Mouse (Mus musculus): ENCODE data around the gene Ror2.

Gene Ror2

DNA sequence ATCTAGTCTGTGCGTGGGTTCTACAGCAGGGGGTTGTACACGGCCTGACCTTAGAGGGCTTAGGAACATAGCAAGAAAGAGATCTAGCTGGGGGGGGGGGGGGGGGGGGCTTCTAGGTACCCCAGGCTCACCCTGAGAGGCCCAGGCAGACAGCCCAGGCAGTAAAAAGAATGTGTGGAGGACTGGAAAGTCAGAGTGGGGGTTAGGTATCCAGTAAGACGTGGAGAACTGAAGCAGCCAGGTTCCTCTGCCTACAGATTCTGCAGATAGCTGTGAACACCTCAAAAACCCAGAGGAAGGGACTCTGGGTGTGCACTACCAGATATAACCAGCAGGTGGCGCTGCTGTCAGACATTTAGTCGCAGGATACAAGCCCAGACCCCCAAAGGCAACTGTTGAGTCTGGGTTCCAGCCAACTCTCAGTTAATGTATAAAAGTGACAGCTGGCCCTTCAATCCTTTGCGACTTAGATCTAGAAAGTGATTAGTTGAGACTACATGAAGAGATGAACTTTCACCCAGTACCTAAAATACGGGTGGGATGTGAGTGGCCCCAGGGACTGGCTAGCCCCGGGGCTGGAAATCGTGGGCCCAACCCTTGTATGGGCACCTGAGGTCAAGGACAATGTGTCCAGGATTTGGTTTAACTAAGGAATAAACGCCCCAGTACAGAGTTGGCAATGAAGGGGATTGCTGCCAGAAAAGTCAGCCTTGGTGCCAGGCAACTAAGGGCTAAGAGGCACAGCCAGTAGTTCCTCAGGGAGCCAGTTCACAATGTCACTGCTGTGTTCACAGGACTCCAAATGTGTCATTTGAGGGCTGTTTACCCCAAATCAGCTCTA, 166.1 kb downstream of the Ror2 start:
- DNase-seq = peak; percentile 42 to 43

DNA sequence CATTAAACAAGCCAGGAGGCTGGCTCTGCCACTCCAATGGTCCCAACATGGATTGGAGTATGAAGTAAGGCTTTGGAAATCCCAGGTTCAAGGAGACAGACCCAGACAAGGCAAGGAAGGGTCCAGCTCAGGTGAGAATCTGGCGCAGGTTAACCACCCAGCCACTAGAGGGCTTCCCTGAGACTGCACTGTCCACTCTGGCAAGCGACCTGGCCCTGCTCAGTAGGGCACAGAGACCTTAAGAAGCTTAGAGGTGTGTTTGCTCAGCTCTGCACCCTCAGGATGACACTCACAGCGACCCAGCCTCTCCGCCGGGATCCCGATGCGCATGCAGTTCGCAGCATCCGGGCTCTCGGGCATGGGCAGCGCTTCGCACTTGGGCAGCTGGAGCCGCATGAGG, 167.5 kb downstream of the Ror2 start:
- no peak for DNase-seq

DNA sequence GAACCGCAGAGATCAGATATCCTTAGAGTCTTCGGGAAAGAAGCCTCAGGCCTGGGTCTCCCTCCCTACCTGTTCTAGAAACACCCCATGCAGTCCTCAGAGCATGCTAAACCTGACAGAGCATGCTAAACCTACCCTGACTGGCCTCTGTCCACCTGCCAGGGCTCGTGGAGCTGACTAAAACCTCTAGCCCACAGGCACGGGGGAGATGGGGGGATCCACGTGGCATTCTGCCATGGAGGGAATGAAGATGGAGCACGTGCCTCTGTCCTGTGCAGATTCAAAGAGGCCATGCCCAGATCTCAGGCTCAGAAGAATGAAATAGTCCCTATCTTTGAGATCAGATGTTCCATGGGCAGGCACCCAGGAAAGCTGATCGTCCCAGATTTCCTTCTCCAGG, 168.0 kb downstream of the Ror2 start:
- no peak for DNase-seq

DNA sequence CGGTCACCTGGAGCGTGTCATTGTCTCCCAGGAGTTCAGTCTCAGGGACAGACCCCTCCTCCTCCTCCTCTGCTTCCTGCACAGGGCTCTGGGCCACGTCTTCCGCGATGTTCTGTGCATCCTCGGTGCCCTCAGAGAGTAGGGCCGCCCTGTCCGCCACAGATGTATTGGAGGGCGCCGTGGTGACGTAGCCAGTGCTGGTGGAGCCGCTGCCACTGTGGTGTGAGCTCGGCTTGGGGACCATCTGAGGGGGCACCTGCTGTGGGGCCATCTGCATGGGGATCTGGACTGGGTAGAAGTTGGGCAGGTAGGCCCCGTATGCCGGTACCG, 175.7 kb downstream of the Ror2 start:
- no peak for DNase-seq

DNA sequence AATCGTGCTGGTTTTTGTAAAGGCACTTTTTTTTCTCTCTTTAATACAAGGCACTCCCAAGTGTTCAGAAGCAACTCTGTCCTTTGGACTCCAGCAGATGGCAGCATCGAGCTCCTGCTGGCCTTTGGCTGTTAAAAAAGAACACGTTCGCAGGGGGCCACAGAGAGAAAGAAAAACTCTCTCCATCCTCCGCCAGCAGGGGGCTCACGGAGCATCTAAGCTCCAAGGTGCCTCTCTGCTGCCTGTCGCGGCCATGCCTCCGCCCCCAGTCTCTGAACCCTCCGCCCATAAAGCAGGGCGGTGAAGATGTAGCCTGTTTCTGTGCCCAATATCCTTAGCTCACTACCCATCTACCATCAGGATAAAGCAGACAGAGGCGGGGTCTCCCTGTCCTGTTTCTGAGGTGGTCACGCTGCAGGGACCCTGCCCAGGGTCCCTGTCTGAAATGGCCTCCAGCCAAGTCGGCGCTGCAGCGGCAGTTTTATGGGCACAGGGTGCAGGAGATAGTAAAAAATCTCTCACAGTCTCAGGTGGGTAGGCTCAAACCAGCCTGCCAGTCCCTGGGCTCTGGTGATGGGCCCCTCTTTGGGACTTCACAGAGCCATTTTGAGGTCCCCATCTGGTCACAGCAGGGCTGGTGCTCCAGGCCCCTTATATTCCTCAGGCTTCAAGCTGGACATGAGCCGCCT, 176.2 kb downstream of the Ror2 start:
- peak; percentile 74 to 81 for DNase-seq

DNA sequence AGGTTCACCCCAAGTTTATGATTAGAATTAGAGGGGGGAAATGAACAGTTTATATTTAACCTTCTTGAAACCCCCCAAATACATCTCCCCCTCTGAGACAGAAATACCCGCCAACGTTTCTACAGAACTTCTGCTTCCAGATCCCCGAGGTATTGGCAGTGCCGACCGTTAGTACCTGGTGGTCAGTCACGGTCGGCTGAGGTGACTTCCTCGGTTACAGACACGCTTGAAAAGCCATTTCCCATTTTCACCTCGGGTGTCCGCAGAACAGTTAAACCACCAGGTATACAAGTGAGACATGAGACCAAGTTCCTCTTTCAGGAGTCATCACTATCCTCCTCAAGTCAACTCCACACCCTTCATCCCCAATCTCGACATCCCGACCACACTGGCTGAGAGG, 179.2 kb downstream of the Ror2 start:
- no peak for DNase-seq

DNA sequence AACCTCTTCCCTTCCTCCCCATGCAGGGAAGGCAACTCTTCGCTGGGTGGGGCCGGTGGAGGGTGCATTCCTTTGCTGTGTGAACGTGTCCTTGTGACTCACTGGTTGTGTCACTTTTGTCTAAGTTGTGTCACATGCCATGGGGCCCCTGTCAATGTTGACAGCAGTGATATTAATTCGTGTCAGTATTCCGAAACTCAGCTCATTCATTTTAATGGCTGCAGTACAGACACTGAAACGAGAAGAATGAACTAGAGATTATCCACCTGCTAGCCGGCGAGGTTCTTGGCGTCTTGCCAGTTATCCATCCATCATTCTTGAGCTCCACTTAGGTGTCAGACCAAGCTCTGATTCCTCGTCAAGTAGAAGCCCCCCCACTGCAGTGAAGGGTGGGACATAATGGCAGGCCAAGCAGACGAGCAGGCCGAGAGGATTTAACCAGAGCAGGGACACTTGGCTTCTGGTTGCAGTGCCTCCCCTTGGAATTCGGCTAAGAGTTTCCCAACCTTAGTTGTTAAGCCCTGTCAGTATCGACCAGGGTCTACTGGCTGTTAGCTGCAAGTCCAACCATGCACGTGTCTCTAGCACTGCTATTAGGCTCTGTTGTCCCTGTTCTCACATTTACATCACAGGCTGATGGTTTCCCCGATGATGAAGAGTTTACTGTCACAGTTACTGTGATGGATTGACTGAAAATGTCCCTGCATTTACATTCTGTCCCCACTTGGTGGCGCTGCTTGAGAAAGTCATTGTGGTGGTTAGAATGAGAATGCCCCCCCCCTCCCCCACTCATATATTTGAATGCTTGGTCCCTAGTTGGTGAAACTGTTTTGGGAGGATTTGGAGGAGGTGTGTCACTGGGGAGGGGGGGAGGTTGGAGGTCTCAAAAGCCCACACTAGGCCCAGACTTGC, 185.9 kb downstream of the Ror2 start:
- no peak for DNase-seq

DNA sequence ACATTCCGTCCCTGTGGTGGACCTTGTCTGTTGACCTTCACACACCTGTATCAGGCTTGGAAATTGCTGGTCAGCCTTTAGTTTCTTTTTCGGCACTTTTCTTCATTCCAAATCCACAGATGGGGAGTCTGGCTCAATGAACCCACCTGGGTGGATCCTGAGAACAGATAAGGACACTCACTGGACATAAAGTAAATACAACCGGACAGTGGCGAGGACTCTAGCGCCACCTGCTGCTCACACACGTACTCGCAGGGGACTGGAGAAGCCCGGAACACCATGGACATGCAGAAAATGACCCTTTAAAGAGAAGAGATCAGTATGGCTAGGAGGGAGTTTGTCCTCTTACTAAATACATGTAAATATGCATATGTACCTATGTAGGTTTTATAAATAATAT, 189.3 kb downstream of the Ror2 start:
- DNase-seq = no peak

DNA sequence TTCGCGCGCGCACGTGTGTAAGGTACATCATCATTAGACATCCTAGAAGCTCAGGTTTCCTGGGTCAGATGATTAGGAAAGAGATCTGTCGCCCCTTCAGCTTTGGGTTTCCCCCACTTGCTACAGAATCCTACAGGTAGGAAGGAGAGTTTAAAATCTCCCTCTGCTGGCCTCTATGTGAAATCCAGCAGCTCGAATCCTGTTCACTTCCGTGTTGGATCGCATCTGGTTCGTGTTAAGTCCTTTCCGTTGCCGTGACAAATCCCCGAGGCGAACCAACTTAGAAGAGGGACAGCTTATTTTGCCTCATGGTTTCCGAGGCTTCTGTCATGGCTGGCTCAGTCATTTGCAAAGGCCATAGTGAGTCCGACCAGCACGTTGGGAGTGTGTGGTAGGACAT, 190.7 kb downstream of the Ror2 start:
- DNase-seq = no peak

DNA sequence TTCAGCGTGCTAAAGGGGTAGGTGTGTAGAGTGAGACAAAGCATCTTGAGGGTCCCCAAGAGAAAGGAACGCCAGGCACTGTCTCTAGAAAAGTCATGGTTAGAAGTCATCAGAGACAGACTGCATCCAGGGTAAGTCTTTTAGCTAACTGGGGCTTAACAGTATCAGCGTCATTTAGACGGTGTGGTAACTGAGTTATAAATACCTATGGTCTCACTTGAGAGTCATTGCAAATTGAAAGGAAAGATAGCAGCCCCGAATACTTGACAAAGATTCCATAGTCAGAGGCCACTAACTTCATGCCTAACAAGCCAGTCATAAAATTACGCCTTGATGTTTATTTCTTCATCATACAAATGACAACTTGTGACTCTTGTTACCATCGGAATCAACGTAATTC, 191.3 kb downstream of the Ror2 start:
- no peak for DNase-seq

DNA sequence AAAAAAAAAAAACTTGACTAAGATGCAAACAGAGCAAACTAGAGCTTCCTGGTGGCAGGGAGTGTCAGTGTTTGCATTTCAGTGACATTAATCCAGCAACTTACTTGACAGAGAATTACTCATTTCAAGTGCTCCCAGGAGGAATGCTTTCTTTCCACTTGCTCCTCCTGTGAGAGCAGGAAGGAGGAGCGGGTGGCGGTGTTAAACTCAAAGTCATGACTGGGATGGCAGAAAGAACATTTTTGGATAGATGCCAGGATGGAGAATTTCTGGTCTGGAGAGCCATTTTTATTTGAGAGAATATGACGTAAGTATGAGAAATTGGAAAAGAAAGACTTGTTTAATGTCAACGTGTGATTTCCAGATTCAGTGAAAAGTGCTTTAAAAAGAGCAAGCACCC, 192.5 kb downstream of the Ror2 start:
- no peak for DNase-seq

DNA sequence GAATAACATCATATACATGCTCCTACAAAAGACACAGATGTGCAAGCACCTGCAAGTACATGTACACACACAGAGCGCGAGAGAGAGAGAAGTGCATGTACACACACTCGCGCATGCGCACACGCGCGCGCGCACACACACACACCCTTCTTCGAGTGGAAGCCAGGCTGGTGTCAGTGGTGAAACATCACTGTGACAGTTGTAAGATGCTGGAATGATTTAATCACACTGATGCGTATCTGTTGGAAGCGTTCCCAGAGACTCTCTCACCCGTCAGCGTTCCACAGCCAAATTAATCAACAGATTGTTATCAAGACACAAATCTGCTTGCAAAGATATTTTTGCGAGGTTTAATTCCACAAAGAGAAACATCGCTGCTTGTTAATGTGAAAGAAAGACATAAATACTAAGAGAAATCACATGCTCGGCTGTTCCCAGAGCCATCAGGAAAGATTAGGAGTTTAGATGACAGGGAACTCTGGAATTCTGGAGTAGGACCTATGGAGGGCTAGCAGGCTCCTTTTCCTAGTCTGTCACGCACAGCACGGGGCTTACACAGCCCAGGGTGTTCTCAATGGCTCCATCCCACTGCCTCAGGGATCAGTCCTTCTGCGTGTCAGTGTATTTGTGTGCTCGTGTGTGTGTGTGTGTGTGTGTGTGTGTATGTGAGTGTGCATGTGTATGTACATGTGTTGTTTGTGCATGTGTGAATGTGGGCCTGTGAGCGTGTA, 199.2 kb downstream of the Ror2 start:
- no peak for DNase-seq

DNA sequence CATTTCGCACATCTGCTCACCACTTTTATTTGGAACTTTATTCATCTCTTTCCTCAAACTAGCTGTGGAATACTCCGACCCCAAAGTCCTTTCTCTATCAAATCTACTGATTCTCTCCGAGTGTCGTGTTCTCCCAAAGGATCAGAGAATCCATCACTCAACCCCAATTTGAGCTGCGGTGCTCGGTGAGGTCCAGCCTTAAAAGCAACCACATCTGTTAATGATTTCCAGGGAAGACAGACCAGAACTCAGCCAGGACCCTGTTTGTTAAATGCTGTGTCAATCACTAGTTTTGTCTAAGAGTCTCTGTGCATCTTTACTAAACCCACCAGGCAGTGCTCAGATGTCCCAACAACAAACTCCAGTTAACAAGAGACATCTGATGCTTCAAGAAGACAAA, 204.1 kb downstream of the Ror2 start:
- no peak for DNase-seq

DNA sequence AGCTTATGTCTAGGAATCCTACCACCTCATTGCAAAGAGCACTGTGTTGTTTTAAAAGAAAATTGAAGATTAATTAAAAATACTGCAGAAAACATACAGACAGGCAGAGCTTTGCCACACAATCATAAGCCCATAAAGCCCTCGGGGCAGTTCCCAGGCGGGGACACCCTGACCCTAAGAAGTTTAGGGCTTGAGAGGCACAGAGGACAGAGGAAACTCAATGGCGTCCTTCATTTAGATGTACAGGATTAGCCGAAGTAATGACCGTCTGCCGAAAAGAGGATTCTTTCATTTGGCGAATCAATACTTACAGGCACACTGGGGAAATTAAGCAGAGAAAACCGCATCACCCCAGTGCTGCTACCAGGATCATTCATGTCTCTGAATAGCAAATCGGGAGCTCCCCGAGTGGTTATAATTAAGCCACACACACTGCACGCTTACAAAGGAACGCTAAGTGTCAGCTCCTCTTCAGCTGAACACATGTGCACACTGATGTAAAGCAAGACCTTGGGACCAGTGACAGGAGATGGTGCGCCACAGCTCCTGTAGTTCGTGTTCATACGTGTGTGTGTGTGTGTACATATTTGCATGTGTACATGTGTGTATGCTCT, 208.1 kb downstream of the Ror2 start:
- DNase-seq = no peak

DNA sequence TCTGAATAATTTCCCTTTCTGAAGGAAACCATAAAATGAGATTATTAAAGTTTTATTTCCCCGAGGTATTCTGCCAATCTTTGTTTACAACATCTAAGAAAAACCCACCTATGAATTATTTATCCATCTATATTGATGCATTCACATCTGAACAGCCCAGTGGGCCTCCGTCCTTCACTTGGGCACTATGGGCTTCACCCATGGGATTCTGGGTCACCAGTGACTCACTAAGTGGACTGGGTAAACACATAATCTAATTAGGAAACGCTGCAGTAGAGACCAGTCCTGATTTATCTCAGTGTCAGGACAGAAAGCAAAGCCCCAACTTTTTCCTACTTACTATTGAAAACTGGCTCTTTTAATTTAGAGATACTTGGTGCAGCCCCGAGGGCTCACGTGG, 210.9 kb downstream of the Ror2 start:
- DNase-seq = no peak

DNA sequence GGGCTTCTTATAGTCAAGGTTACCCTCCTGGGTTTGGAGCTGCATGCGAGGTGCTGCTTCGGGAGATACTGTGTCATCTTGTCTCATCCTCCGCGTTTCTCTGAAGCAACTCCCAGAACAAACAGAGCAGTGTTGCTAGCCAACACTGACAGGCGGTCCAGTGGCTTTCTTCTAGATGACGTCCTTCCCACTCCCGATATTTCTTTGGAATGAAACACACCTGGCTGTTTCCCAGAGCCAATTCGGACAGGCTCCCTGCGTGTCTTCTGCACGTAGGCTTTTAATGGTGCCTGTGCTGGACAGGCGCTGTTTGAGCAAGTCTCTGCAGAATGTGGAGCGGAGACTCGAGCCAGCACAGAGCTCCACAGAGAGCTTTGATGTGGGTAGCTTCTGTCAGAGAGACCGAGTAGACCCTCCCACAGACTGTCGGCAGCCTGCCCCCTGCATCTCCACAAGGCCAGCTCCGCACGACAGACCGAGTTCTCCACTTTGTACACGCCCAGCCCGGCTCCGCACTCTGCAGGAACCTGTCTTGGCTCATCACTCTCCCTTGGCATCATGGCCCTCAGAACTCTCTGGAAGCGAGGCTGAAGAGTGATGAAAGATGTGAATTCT, 216.7 kb downstream of the Ror2 start:
- peak in 1 of 2 experiments; percentile 7 for DNase-seq

DNA sequence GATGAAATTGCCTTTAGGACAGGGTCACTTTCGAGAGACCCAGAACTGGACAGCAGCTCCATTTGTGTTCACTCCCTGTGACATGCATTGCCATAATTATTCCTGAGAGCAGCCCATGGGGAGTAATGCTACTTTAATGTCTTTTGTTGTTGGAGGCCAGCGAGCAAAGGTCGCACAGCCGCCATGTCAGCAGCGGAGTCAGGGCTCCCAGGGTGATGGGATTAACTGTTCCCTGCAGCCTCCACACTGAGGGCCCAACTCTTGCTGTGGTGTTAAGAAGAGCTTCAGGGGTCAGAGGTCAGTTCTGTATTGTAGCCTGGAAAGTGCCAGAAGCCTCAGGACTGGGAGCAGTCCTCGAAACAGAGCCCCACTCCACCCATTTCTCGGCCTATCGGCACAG, 217.5 kb downstream of the Ror2 start:
- no peak for DNase-seq

DNA sequence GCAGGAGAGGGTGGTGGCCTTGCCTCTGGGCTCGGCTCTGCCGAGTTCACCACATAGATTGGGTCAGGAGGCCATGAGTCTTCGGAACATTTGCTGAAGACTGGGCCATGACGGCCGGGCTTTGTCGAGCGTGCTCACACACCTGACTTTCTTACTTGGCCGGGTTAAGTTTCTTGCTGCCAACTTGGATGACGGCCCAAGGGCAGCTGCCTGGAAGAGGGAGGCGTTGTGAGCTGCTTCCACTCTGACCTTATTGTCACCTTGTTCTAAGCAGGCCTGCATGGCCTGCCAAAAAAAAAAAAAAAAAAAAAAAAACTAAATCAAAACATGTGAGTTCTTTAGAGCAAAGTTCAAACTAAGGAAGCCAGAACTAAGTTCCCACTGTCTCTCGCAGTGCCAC, 218.0 kb downstream of the Ror2 start:
- DNase-seq = no peak

DNA sequence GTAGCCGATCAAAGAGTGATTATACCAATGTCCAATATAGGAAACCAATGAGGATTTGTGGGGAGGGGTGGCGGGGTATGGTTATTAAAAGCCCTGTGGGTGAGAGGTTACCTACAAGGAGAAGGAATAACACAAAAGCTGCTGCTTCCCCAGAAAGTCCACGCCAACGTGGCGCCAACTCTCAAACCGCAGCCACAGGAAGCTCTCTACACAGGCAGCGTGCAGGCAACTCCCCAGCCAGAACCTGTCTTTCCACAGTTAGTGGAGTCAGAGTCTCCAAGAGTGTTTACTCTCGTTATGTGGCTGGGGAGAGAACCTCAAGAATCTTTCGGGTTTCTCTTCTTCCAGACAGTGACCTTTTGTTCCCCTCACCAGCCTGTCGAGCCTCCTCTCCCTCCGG, 220.8 kb downstream of the Ror2 start:
- no peak for DNase-seq

DNA sequence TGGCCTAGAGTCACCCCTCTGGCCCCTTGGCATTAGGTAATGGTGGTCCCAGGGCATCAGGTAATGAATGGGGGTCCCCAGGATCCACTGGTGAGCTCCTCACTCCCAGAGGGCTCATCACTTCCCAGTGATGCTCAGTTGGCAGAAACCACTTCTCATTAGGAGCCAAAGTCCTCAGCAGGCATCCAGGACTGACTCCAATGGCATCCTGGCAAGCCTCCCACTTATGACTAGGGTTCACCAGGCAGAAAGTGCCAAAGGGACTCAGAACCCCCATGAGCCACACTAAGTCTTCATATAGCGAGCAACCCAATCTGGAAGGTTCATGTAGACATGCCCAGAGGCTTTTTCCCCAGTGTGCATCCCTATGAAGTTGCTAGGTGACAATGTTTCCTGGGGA, 221.2 kb downstream of the Ror2 start:
- DNase-seq = no peak

Measured in thymus, adult 18-20 months (tissue).